Mouse (Mus musculus): ENCODE data around the gene Ptprn2. TPM values are rescaled to one million over a fixed set of nuclear protein-coding genes. Genes with fewer than 3 reads are reported as not detected.

Gene Ptprn2
- polyA plus RNA-seq, 1 experiment from 2014 or later = 7.9 TPM

GRCm38 (mm10) chr12:117213531-117213930 is 728.0 kb downstream of the Ptprn2 start:
- H3K4me1 ChIP-seq = no peaks in the 10 kb centered on the region
- DNase-seq (ENCODE audit: low spot score) = no peak
- 66% methylated on average over 1 of the region's 1 CpGs for WGBS
- no peak overlapping the region for H3K4me3 ChIP-seq
- peaks cover 100% of the 10 kb centered on the region for H3K36me3 ChIP-seq
- H3K27me3 ChIP-seq (ENCODE audit: low read depth, poor library complexity, severe bottlenecking) = no peaks in the 10 kb centered on the region
- no peaks in the 10 kb centered on the region for H3K9me3 ChIP-seq (replicated peaks)
- H3K27ac ChIP-seq (replicated peaks) = no peak overlapping the region

GRCm38 (mm10) chr12:117214272-117214671 is 728.8 kb downstream of the Ptprn2 start:
- Histone ChIP-seq H3K27me3 (ENCODE audit: low read depth, poor library complexity, severe bottlenecking) (no peaks in the 10 kb centered on the region), H3K4me1 (no peaks in the 10 kb centered on the region), H3K9me3 (replicated peaks) (no peaks in the 10 kb centered on the region), H3K4me3 (no peak overlapping the region), H3K27ac (replicated peaks) (no peak overlapping the region), H3K36me3 (peaks cover 100% of the 10 kb centered on the region)
- 96% methylated on average over 4 of the region's 4 CpGs for WGBS
- no peak for DNase-seq (ENCODE audit: low spot score)

- no peaks in the 10 kb centered on the region for H3K4me1 ChIP-seq
- peaks cover 100% of the 10 kb centered on the region for H3K36me3 ChIP-seq
- WGBS = 87% methylated on average over 5 of the region's 5 CpGs
- H3K4me3 ChIP-seq = no peak overlapping the region
- no peak overlapping the region for H3K27ac ChIP-seq (replicated peaks)
- H3K9me3 ChIP-seq (replicated peaks) = no peaks in the 10 kb centered on the region
- no peak for DNase-seq (ENCODE audit: low spot score)
- no peaks in the 10 kb centered on the region for H3K27me3 ChIP-seq (ENCODE audit: low read depth, poor library complexity, severe bottlenecking)
Observed at GRCm38 (mm10) chr12:117214919-117215318, 729.4 kb downstream of the Ptprn2 start.

GRCm38 (mm10) chr12:117221909-117222308 is 736.4 kb downstream of the Ptprn2 start:
- DNase-seq (ENCODE audit: low spot score) = no peak
- Histone ChIP-seq H3K4me1 (no peaks in the 10 kb centered on the region), H3K9me3 (replicated peaks) (no peaks in the 10 kb centered on the region), H3K4me3 (no peak overlapping the region), H3K27ac (replicated peaks) (no peak overlapping the region), H3K36me3 (peaks cover 95% of the 10 kb centered on the region), H3K27me3 (ENCODE audit: low read depth, poor library complexity, severe bottlenecking) (no peaks in the 10 kb centered on the region)
- 91% methylated on average over 4 of the region's 4 CpGs for WGBS

GRCm38 (mm10) chr12:117224036-117224435 is 738.5 kb downstream of the Ptprn2 start:
- H3K4me3 ChIP-seq = no peak overlapping the region
- no peaks in the 10 kb centered on the region for H3K9me3 ChIP-seq (replicated peaks)
- H3K27me3 ChIP-seq (ENCODE audit: low read depth, poor library complexity, severe bottlenecking) = no peaks in the 10 kb centered on the region
- H3K36me3 ChIP-seq = peaks cover 95% of the 10 kb centered on the region
- 84% methylated on average over 1 of the region's 1 CpGs for WGBS
- no peak for DNase-seq (ENCODE audit: low spot score)
- H3K4me1 ChIP-seq = peaks cover 3% of the 10 kb centered on the region; the same call in 1 of the 2 replicates
- no peak overlapping the region for H3K27ac ChIP-seq (replicated peaks)

GRCm38 (mm10) chr12:117227236-117227635 is 741.7 kb downstream of the Ptprn2 start:
- DNase-seq (ENCODE audit: low spot score) = no peak
- 88% methylated on average over 3 of the region's 3 CpGs for WGBS
- Histone ChIP-seq H3K27me3 (ENCODE audit: low read depth, poor library complexity, severe bottlenecking) (no peaks in the 10 kb centered on the region), H3K4me1 (peaks cover 10% of the 10 kb centered on the region; the same call in 1 of the 2 replicates), H3K27ac (replicated peaks) (no peak overlapping the region), H3K4me3 (no peak overlapping the region), H3K36me3 (peaks cover 100% of the 10 kb centered on the region), H3K9me3 (replicated peaks) (no peaks in the 10 kb centered on the region)

GRCm38 (mm10) chr12:117229442-117229841 is 743.9 kb downstream of the Ptprn2 start:
- 96% methylated on average over 4 of the region's 4 CpGs for WGBS

GRCm38 (mm10) chr12:117230282-117230681 is 744.8 kb downstream of the Ptprn2 start:
- Histone ChIP-seq H3K36me3 (peaks cover 100% of the 10 kb centered on the region), H3K4me3 (no peak overlapping the region), H3K27ac (replicated peaks) (no peak overlapping the region), H3K9me3 (replicated peaks) (no peaks in the 10 kb centered on the region), H3K27me3 (ENCODE audit: low read depth, poor library complexity, severe bottlenecking) (no peaks in the 10 kb centered on the region), H3K4me1 (peaks cover 32% of the 10 kb centered on the region)
- no peak for DNase-seq (ENCODE audit: low spot score)
- 78% methylated on average over 6 of the region's 6 CpGs for WGBS

More at GRCm38 (mm10) chr12:117229442-117229841, 743.9 kb downstream of the Ptprn2 start:
- H3K27me3 ChIP-seq (ENCODE audit: low read depth, poor library complexity, severe bottlenecking) = no peaks in the 10 kb centered on the region
- no peaks in the 10 kb centered on the region for H3K9me3 ChIP-seq (replicated peaks)
- H3K4me1 ChIP-seq = peaks cover 24% of the 10 kb centered on the region
- no peak overlapping the region for H3K4me3 ChIP-seq
- peaks cover 100% of the 10 kb centered on the region for H3K36me3 ChIP-seq
- no peak overlapping the region for H3K27ac ChIP-seq (replicated peaks)
- no peak for DNase-seq (ENCODE audit: low spot score)

- peaks cover 100% of the 10 kb centered on the region for H3K36me3 ChIP-seq
- peaks cover 37% of the 10 kb centered on the region for H3K4me1 ChIP-seq
- DNase-seq (ENCODE audit: low spot score) = no peak
- 86% methylated on average over 5 of the region's 5 CpGs for WGBS
- H3K9me3 ChIP-seq (replicated peaks) = no peaks in the 10 kb centered on the region
- 0 out of 2 replicates have a peak overlapping the region, but pooled peaks have one; percentile 28 for H3K27ac ChIP-seq (replicated peaks)
- no peak overlapping the region for H3K4me3 ChIP-seq
- no peaks in the 10 kb centered on the region for H3K27me3 ChIP-seq (ENCODE audit: low read depth, poor library complexity, severe bottlenecking)
Observed at GRCm38 (mm10) chr12:117231850-117232249, 746.3 kb downstream of the Ptprn2 start.

GRCm38 (mm10) chr12:117235114-117235513 is 749.6 kb downstream of the Ptprn2 start:
- H3K4me1 ChIP-seq = peaks cover 33% of the 10 kb centered on the region
- H3K4me3 ChIP-seq = no peak overlapping the region
- peaks cover 98% of the 10 kb centered on the region for H3K36me3 ChIP-seq
- peak overlapping the region; percentile 10; the same call in 1 of the 2 replicates for H3K27ac ChIP-seq (replicated peaks)
- no peaks in the 10 kb centered on the region for H3K27me3 ChIP-seq (ENCODE audit: low read depth, poor library complexity, severe bottlenecking)
- no peaks in the 10 kb centered on the region for H3K9me3 ChIP-seq (replicated peaks)
- DNase-seq (ENCODE audit: low spot score) = no peak

GRCm38 (mm10) chr12:117236020-117236734 is 750.7 kb downstream of the Ptprn2 start:
- 0 out of 2 replicates have a peak overlapping the region, but pooled peaks have one; percentile 19 for H3K27ac ChIP-seq (replicated peaks)
- 89% methylated on average over 4 of the region's 4 CpGs for WGBS
- H3K36me3 ChIP-seq = peaks cover 98% of the 10 kb centered on the region
- H3K4me3 ChIP-seq = no peak overlapping the region
- no peaks in the 10 kb centered on the region for H3K9me3 ChIP-seq (replicated peaks)
- peaks cover 35% of the 10 kb centered on the region for H3K4me1 ChIP-seq
- H3K27me3 ChIP-seq (ENCODE audit: low read depth, poor library complexity, severe bottlenecking) = no peaks in the 10 kb centered on the region
- DNase-seq (ENCODE audit: low spot score) = no peak

- Histone ChIP-seq H3K9me3 (replicated peaks) (no peaks in the 10 kb centered on the region), H3K4me3 (no peak overlapping the region), H3K36me3 (peaks cover 98% of the 10 kb centered on the region), H3K27ac (replicated peaks) (peak overlapping the region; percentile 14; the same call in 1 of the 2 replicates), H3K27me3 (ENCODE audit: low read depth, poor library complexity, severe bottlenecking) (no peaks in the 10 kb centered on the region), H3K4me1 (peaks cover 38% of the 10 kb centered on the region)
- DNase-seq (ENCODE audit: low spot score) = no peak
- WGBS = 87% methylated on average over 3 of the region's 3 CpGs
Observed at GRCm38 (mm10) chr12:117236981-117237380, 751.5 kb downstream of the Ptprn2 start.

- no peaks in the 10 kb centered on the region for H3K27me3 ChIP-seq (ENCODE audit: low read depth, poor library complexity, severe bottlenecking)
- no peak overlapping the region for H3K27ac ChIP-seq (replicated peaks)
- no peak overlapping the region for H3K4me3 ChIP-seq
- WGBS = 83% methylated on average over 9 of the region's 9 CpGs
- H3K9me3 ChIP-seq (replicated peaks) = no peaks in the 10 kb centered on the region
- no peak for DNase-seq (ENCODE audit: low spot score)
- peaks cover 21% of the 10 kb centered on the region for H3K4me1 ChIP-seq
- H3K36me3 ChIP-seq = peaks cover 98% of the 10 kb centered on the region
Observed at GRCm38 (mm10) chr12:117239927-117240715, 754.6 kb downstream of the Ptprn2 start.

Measured in midbrain, embryonic 10.5 days (tissue).